ENCODE assay signal across 17 mouse cellular contexts in the genomic region with DNA sequence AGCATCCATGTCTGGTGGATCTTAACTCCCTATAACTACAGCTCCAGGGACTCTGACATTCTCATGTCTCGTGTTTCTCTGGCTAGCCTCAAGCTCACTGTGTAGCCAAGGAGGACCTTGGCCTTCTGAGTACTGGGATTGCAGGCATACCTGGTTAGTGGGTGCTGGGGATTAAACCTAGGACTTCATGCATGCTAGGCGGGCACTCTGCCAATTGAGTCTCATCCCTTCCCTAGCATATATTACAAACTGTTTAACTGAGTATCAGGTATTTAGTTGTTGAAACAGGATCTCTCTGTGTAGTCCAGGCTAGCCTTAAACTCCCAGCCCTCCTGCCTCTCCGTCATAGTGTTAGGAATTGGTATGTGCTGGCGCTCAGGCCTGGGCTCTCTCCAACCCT. TPM values are rescaled to one million over a fixed set of nuclear protein-coding genes. Genes with fewer than 3 reads are reported as not detected.
"Had no signal": no experiment of that assay in that cellular context is flagged by ENCODE, and none has a peak within 500 bp of the region (broad histone marks: within the 10 kb centered on the region; RNA-seq: fewer than 3 reads in every experiment).

No protein-coding gene starts in this region.

- H3K4me1 ChIP-seq: midbrain, embryonic 12.5 days; neural tube, embryonic 13.5 days had no signal

- DNase-seq: layer of hippocampus, postnatal 36 days; liver, embryonic 13.5 days; lung, adult 2 months; lung, postnatal 14 days; lung, postnatal 4 days; retina, postnatal 1 day; right cerebral cortex, postnatal 25 days; thymus, adult 18-20 months; thymus, postnatal 36 days had no signal

- H3K4me3 ChIP-seq: left cerebral cortex, adult 2 months; liver, embryonic 13.5 days; midbrain, embryonic 12.5 days; myocyte; neural tube, embryonic 13.5 days had no signal

- H3K9ac ChIP-seq: liver, embryonic 13.5 days; midbrain, embryonic 12.5 days; neural tube, embryonic 13.5 days had no signal

- H3K27ac ChIP-seq: left cerebral cortex, adult 2 months; liver, embryonic 13.5 days; midbrain, embryonic 12.5 days; neural tube, embryonic 13.5 days had no signal

- ATAC-seq: intestine, postnatal 0 days; midbrain, embryonic 16.5 days had no signal

- H3K27me3 ChIP-seq: liver, embryonic 13.5 days; midbrain, embryonic 12.5 days; neural tube, embryonic 13.5 days had no signal

- H3K9me3 ChIP-seq: liver, embryonic 13.5 days; midbrain, embryonic 12.5 days; neural tube, embryonic 13.5 days had no signal

- H3K4me2 ChIP-seq: liver, embryonic 13.5 days; midbrain, embryonic 12.5 days; neural tube, embryonic 13.5 days had no signal

RNA-seq across cellular contexts. Expression of a gene that starts 42.4 kb away (rescaled TPM):
- total RNA-seq: megakaryocyte-erythroid progenitor cell, adult 5-6 weeks; neutrophil, adult 5-6 weeks had no signal
